Mouse (Mus musculus) spleen, adult 2 months (tissue): ENCODE results near the gene Rnf216. TPM values are rescaled to one million over a fixed set of nuclear protein-coding genes. Genes with fewer than 3 reads are reported as not detected.

ENCODE experiments used
- DNase-seq, 2 experiments: peaks; one replicate each; pipeline versions ENCODE4 v3.0.0 to v3.0.0-alpha.2; 2012 to 2021; ENCODE audit warnings: low spot score in 2 of 2, low read depth in 1 of 2
- H3K27ac ChIP-seq: fragments of 200-500 bp; 2 replicates; pipeline ENCODE4 v1.5.1; 2012; ENCODE audit warnings: low read length, inconsistent platforms; ENCODE audit not compliant: insufficient read depth
- H3K27me3 ChIP-seq: fragments of 200-500 bp; 2 replicates; pipeline ENCODE4 v1.6.1; 2012; ENCODE audit warnings: mild to moderate bottlenecking, moderate library complexity, low read length, inconsistent platforms; ENCODE audit not compliant: control insufficient read depth, insufficient read depth
- H3K36me3 ChIP-seq: fragments of 200-500 bp; 2 replicates; pipeline ENCODE4 v1.6.1; 2012; ENCODE audit warnings: mild to moderate bottlenecking, low read length, inconsistent platforms; ENCODE audit not compliant: control insufficient read depth, insufficient read depth
- H3K4me1 ChIP-seq: fragments of 200-500 bp; 2 replicates; pipeline ENCODE4 v1.6.1; 2011; ENCODE audit warnings: inconsistent platforms; ENCODE audit not compliant: control insufficient read depth, insufficient read depth, insufficient read length
- H3K4me3 ChIP-seq: fragments of 200-500 bp; 2 replicates; pipeline ENCODE4 v1.5.1; 2011; ENCODE audit warnings: mild to moderate bottlenecking, inconsistent platforms; ENCODE audit not compliant: insufficient read depth, insufficient read length; ENCODE audit errors: extremely low read depth
- CTCF ChIP-seq: fragments of 200-500 bp; IDR thresholded peaks from 2 replicates; pipeline ENCODE4 v1.5.1; 2011; ENCODE audit warnings: mild to moderate bottlenecking, inconsistent platforms; ENCODE audit not compliant: insufficient read depth, insufficient read length, insufficient replicate concordance; ENCODE audit errors: extremely low read depth
- POLR2A ChIP-seq: fragments of 200-500 bp; IDR thresholded peaks from 2 replicates; pipeline ENCODE4 v1.6.1; 2011; ENCODE audit warnings: low read depth, low read length, inconsistent platforms
- WGBS: fragments of 180-500 bp; shearing (Covaris S2); methylation state at CpG from one replicate; pipeline ENCODE4 v1.1.7; 2018; 5-methylcytosine and 5-hydroxymethylcytosine counted together
- polyA plus RNA-seq: library from polyadenylated mRNA; depleted of rRNA; stranded (reverse); fragments of >200 nt; gene quantifications from 2 replicates; pipeline ENCODE4 v1.2.3, GENCODE M21; 2012

Gene Rnf216
- polyA plus RNA-seq, 1 experiment, result 25.9 TPM

DNA sequence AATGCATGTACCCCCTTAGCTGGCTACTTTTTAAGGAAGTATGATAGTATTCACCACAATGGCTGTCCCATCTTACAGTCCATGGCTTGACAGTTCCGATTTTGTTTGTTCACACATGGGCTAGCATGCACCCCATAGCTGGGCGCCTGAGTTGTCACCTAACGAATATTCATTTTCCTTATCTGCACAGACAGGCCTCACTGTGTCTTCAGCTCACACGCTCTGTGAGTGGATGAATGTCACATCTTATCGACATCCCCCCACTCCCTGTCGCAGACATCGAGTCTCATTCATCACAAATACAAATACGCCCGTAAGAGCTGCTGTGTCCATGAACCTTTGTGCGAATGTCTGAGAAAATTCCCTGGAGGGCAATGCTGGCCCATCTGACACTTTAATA is 128.5 kb downstream of the Rnf216 start:
- no peak overlapping the region for H3K27ac ChIP-seq
- 84% methylated on average over 10 of the region's 10 CpGs for WGBS
- TF ChIP-seq CTCF, result no peak
- no peak for TF ChIP-seq POLR2A
- H3K36me3 ChIP-seq, result no peaks in the 10 kb centered on the region
- no peaks in the 10 kb centered on the region for H3K4me1 ChIP-seq
- H3K4me3 ChIP-seq, result no peak overlapping the region
- DNase-seq, result no peak
- no peaks in the 10 kb centered on the region for H3K27me3 ChIP-seq

GRCm38 (mm10) chr5:142983174-142983573 is 129.6 kb downstream of the Rnf216 start:
- 88% methylated on average over 8 of the region's 8 CpGs for WGBS

GRCm38 (mm10) chr5:142982046-142982801 is 130.6 kb downstream of the Rnf216 start:
- no peak overlapping the region for H3K27ac ChIP-seq
- TF ChIP-seq POLR2A, result no peak
- TF ChIP-seq CTCF, result no peak
- no peak overlapping the region for H3K4me3 ChIP-seq
- WGBS, result 51% methylated on average over 16 of the region's 16 CpGs
- no peaks in the 10 kb centered on the region for H3K4me1 ChIP-seq
- H3K36me3 ChIP-seq, result no peaks in the 10 kb centered on the region
- H3K27me3 ChIP-seq, result no peaks in the 10 kb centered on the region
- DNase-seq, result no peak

More at GRCm38 (mm10) chr5:142983174-142983573, 129.6 kb downstream of the Rnf216 start:
- H3K27ac ChIP-seq, result no peak overlapping the region
- DNase-seq, result no peak
- no peaks in the 10 kb centered on the region for H3K4me1 ChIP-seq
- TF ChIP-seq POLR2A, result no peak
- no peak for TF ChIP-seq CTCF
- no peaks in the 10 kb centered on the region for H3K36me3 ChIP-seq
- no peaks in the 10 kb centered on the region for H3K27me3 ChIP-seq
- H3K4me3 ChIP-seq, result no peak overlapping the region

DNA sequence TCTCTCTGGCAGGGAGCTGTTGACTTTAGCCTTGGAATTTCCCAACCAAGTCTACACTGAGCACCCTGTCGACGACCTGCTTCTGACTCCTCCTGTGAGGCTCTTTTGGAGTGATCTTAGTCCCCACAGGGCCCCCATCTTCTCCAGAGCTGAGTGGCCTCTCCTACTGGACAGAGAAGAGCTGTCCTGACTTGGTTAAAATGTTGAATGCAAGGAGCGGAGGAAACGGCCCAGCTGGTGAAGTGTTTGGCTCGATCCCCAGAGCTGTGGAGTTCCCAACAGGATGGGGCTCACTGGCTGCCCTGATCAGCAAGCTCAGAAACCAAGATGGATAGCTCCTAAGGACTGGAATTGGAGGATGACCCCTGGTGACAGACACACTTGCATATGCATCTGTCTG is 136.3 kb downstream of the Rnf216 start:
- no peak for DNase-seq
- H3K4me1 ChIP-seq, result no peaks in the 10 kb centered on the region
- no peak overlapping the region for H3K4me3 ChIP-seq
- 86% methylated on average over 5 of the region's 5 CpGs for WGBS
- no peaks in the 10 kb centered on the region for H3K36me3 ChIP-seq
- no peak overlapping the region for H3K27ac ChIP-seq
- TF ChIP-seq CTCF, result no peak
- no peak for TF ChIP-seq POLR2A
- H3K27me3 ChIP-seq, result no peaks in the 10 kb centered on the region

DNA sequence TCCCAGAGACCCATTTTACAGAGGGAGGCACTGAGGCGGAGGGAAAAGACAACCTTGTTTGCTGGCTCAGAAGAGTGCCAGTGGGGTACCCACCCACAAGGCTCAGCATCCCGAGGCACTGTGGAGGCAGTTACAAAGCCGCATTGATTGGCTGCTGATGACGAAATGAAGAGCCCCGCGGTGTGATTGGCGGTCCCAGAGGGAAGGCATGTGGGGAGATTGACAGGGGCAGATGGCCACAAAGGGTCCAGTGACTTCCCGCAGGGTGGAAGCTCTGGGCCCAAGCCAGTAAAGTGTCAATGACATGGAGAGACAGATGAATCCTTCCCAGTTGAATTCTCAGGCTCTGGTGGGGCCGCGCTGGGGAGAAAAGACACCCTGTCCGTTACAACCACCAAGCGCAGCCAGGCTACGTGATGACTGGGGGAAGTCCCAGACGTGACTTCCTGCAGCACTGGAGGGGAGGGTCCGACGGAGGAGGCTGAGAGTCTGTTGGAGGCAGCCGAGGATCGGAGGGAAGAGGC is 138.1 kb downstream of the Rnf216 start:
- Histone ChIP-seq H3K4me3 (peak overlapping the region; percentile 36; the same call in 1 of the 2 replicates), H3K27ac (no peak overlapping the region), H3K4me1 (no peaks in the 10 kb centered on the region), H3K36me3 (no peaks in the 10 kb centered on the region), H3K27me3 (no peaks in the 10 kb centered on the region)
- no peak for TF ChIP-seq POLR2A
- no peak for TF ChIP-seq CTCF
- WGBS, result 10% methylated on average over 18 of the region's 18 CpGs
- DNase-seq, result peak in 1 of 2 experiments; percentile 29

GRCm38 (mm10) chr5:142973971-142974370 is 138.8 kb downstream of the Rnf216 start:
- TF ChIP-seq CTCF, result no peak
- TF ChIP-seq POLR2A, result no peak
- no peak for DNase-seq
- 56% methylated on average over 3 of the region's 3 CpGs for WGBS
- Histone ChIP-seq H3K4me3 (no peak overlapping the region), H3K27me3 (no peaks in the 10 kb centered on the region), H3K4me1 (no peaks in the 10 kb centered on the region), H3K27ac (no peak overlapping the region), H3K36me3 (no peaks in the 10 kb centered on the region)

GRCm38 (mm10) chr5:142968411-142968810 is 144.4 kb downstream of the Rnf216 start:
- Histone ChIP-seq H3K36me3 (no peaks in the 10 kb centered on the region), H3K27ac (no peak overlapping the region), H3K4me3 (no peak overlapping the region), H3K4me1 (no peaks in the 10 kb centered on the region), H3K27me3 (no peaks in the 10 kb centered on the region)
- DNase-seq, result no peak
- TF ChIP-seq CTCF, result no peak
- TF ChIP-seq POLR2A, result no peak
- 85% methylated on average over 14 of the region's 14 CpGs for WGBS
